Mouse (Mus musculus) kidney, adult 9 months (tissue): ENCODE data around the gene Gm867.

Experiments used
- DNase-seq: peaks from one replicate; pipeline ENCODE4 v3.0.0; 2022

Gene Gm867

DNA sequence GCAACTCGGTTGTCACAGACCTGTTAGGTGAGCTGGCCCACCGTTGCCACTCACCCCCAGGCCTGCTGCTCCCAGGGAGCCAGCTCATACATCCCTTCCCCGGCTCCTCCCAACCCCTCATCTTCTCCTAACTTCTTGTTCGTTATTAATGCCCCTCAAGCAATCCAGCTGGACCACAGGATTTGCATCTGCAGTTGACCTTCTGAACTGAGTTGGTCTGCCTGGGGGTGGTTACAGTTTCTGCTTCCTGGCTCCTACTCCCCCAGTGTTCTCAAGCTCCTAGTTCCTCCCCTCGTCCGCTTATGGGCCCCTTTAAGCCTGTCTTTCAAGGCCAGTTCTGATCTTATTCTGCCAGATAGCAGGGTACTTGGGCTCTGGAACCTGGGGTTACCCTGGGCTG lies 45.9 kb downstream of the Gm867 start:
- no peak for DNase-seq

GRCm38 (mm10) chr10:75893089-75893750 lies 47.3 kb downstream of the Gm867 start, which contains the start of gene Derl3:
Gene Derl3, plus strand, starts transcription at chr10:75893413.
- peak; percentile 98 for DNase-seq

GRCm38 (mm10) chr10:75889406-75890153 lies 50.9 kb downstream of the Gm867 start:
- no peak for DNase-seq
